Mouse (Mus musculus) MEL (cell line): Measurements from ENCODE around the gene Ripor2. TPM values are rescaled to one million over a fixed set of nuclear protein-coding genes. Genes with fewer than 3 reads are reported as not detected.

ENCODE experiments used
- DNase-seq: peaks from one replicate; pipeline ENCODE4 v3.0.0; 2011; ENCODE audit warnings: low read depth, low spot score
- H3K27ac ChIP-seq: 2 replicates; pipeline ENCODE4 v1.5.1; 2012; ENCODE audit warnings: low read depth, mild to moderate bottlenecking, control low read depth, low read length, moderate library complexity; ENCODE audit not compliant: control insufficient read depth
- H3K27me3 ChIP-seq, 2 experiments: fragments of 150-350 bp in 1 of 2; sonication (generic) in 1 of 2; 2 replicates each; pipeline ENCODE4 v1.6.1; 2012; ENCODE audit warnings: low read length in 2 of 2, mild to moderate bottlenecking in 2 of 2, improper control_type of control experiment in 1 of 2, moderate library complexity in 1 of 2; ENCODE audit not compliant: insufficient read depth in 2 of 2, control insufficient read depth in 1 of 2
- H3K36me3 ChIP-seq, 2 experiments: 2 replicates each; pipeline ENCODE4 v1.6.1; 2012 to 2014; ENCODE audit warnings: low read length in 2 of 2, improper control_type of control experiment in 1 of 2, inconsistent platforms in 1 of 2, mild to moderate bottlenecking in 1 of 2; ENCODE audit not compliant: insufficient read depth in 2 of 2, control insufficient read depth in 1 of 2
- H3K4me1 ChIP-seq, 2 experiments: fragments of 150-350 bp in 1 of 2; sonication (generic) in 1 of 2; 2 replicates each; pipeline ENCODE4 v1.6.1; 2012; ENCODE audit warnings: low read length in 2 of 2, improper control_type of control experiment in 1 of 2, mild to moderate bottlenecking in 1 of 2; ENCODE audit not compliant: insufficient read depth in 2 of 2, control insufficient read depth in 1 of 2
- H3K4me3 ChIP-seq, 2 experiments: fragments of 150-350 bp in 1 of 2; sonication (generic) in 1 of 2; 2 replicates each; pipeline ENCODE4 v1.5.1; 2012; ENCODE audit warnings: low read depth in 2 of 2, low read length in 2 of 2, mild to moderate bottlenecking in 2 of 2, moderate library complexity in 2 of 2, control low read depth in 1 of 2, improper control_type of control experiment in 1 of 2; ENCODE audit not compliant: control insufficient read depth in 1 of 2, insufficient read depth in 1 of 2
- H3K79me2 ChIP-seq: 2 replicates; pipeline ENCODE4 v1.6.1; 2012; ENCODE audit warnings: mild to moderate bottlenecking, low read length, moderate library complexity; ENCODE audit not compliant: control insufficient read depth, poor library complexity, insufficient read depth
- H3K9ac ChIP-seq: 2 replicates; pipeline ENCODE4 v1.6.1; 2012; ENCODE audit warnings: low read depth, mild to moderate bottlenecking, control low read depth, low read length, moderate library complexity; ENCODE audit not compliant: control insufficient read depth, poor library complexity, severe bottlenecking
- H3K9me3 ChIP-seq: fragments of 150-350 bp; sonication (generic); replicated peaks from 2 replicates; pipeline ENCODE4 v1.6.1; 2012; ENCODE audit warnings: mild to moderate bottlenecking, low read length, improper control_type of control experiment, moderate library complexity; ENCODE audit not compliant: insufficient read depth
- CHD1 ChIP-seq: IDR thresholded peaks from 2 replicates; pipeline ENCODE4 v1.6.1; 2012; ENCODE audit warnings: low read depth, mild to moderate bottlenecking, inconsistent platforms, low read length, improper control_type of control experiment
- CHD2 ChIP-seq: IDR thresholded peaks from 2 replicates; pipeline ENCODE4 v1.6.1; 2011; ENCODE audit warnings: low read length, improper control_type of control experiment
- ELF1 ChIP-seq: IDR thresholded peaks from 2 replicates; pipeline ENCODE4 v1.6.1; 2014; ENCODE audit warnings: low read depth, mild to moderate bottlenecking, inconsistent platforms, low read length, improper control_type of control experiment, moderate library complexity
- EP300 ChIP-seq, 2 experiments: IDR thresholded peaks; 2 replicates each; pipeline ENCODE4 v1.6.1; 2011; ENCODE audit warnings: improper control_type of control experiment in 2 of 2, low read length in 2 of 2, low read depth in 1 of 2, mild to moderate bottlenecking in 1 of 2
- GABPA ChIP-seq: IDR thresholded peaks from 2 replicates; pipeline ENCODE4 v1.6.1; 2012; ENCODE audit warnings: low read depth, mild to moderate bottlenecking, inconsistent platforms, low read length, improper control_type of control experiment, moderate library complexity
- GATA1 ChIP-seq: IDR thresholded peaks from 2 replicates; pipeline ENCODE4 v1.6.1; 2011; ENCODE audit warnings: low read depth, low read length, improper control_type of control experiment
- JUND ChIP-seq: IDR thresholded peaks from 2 replicates; pipeline ENCODE4 v1.6.1; 2011; ENCODE audit warnings: low read depth, mild to moderate bottlenecking, improper control_type of control experiment, low read length
- KAT2A ChIP-seq: conservative IDR thresholded peaks from 2 replicates; pipeline ENCODE4 v1.6.1; 2012; ENCODE audit warnings: low read depth, low read length, improper control_type of control experiment, inconsistent platforms
- MAX ChIP-seq: IDR thresholded peaks from 2 replicates; pipeline ENCODE4 v1.6.1; 2011; ENCODE audit warnings: low read length, improper control_type of control experiment
- MAZ ChIP-seq: IDR thresholded peaks from 2 replicates; pipeline ENCODE4 v1.6.1; 2012; ENCODE audit warnings: low read depth, mild to moderate bottlenecking, inconsistent platforms, low read length, improper control_type of control experiment
- MEF2A ChIP-seq: IDR thresholded peaks from 2 replicates; pipeline ENCODE4 v1.6.1; 2014; ENCODE audit warnings: low read depth, mild to moderate bottlenecking, inconsistent platforms, low read length, improper control_type of control experiment; ENCODE audit not compliant: poor library complexity, insufficient replicate concordance, severe bottlenecking; ENCODE audit errors: extremely low read depth
- MYB ChIP-seq: IDR thresholded peaks from 2 replicates; pipeline ENCODE4 v1.6.1; 2011; ENCODE audit warnings: mild to moderate bottlenecking, low read depth, low read length, improper control_type of control experiment
- MYC ChIP-seq: IDR thresholded peaks from 2 replicates; pipeline ENCODE4 v1.6.1; 2011; ENCODE audit warnings: low read depth, mild to moderate bottlenecking, low read length, improper control_type of control experiment, moderate library complexity
- NELFE ChIP-seq: IDR thresholded peaks from 2 replicates; pipeline ENCODE4 v1.6.1; 2011; ENCODE audit warnings: low read depth, low read length, improper control_type of control experiment
- NRF1 ChIP-seq: IDR thresholded peaks from 2 replicates; pipeline ENCODE4 v1.6.1; 2014; ENCODE audit warnings: low read depth, mild to moderate bottlenecking, inconsistent platforms, low read length, improper control_type of control experiment, moderate library complexity; ENCODE audit not compliant: poor library complexity, insufficient read depth, severe bottlenecking
- POLR2A ChIP-seq, 2 experiments: IDR thresholded peaks; 2 replicates each; pipeline ENCODE4 v1.6.1; 2011 to 2012; ENCODE audit warnings: low read length in 2 of 2, mild to moderate bottlenecking in 2 of 2, control low read depth in 1 of 2, improper control_type of control experiment in 1 of 2, low read depth in 1 of 2, moderate library complexity in 1 of 2; ENCODE audit not compliant: control insufficient read depth in 1 of 2, insufficient read depth in 1 of 2, poor library complexity in 1 of 2
- POLR2AphosphoS2 ChIP-seq: IDR thresholded peaks from 2 replicates; pipeline ENCODE4 v1.6.1; 2011; ENCODE audit warnings: low read length, improper control_type of control experiment
- RAD21 ChIP-seq: IDR thresholded peaks from 2 replicates; pipeline ENCODE4 v1.6.1; 2011; ENCODE audit warnings: mild to moderate bottlenecking, low read depth, low read length, improper control_type of control experiment
- RCOR1 ChIP-seq: IDR thresholded peaks from 2 replicates; pipeline ENCODE4 v1.6.1; 2012; ENCODE audit warnings: low read depth, mild to moderate bottlenecking, inconsistent platforms, low read length, improper control_type of control experiment
- SMC3 ChIP-seq: IDR thresholded peaks from 2 replicates; pipeline ENCODE4 v1.6.1; 2011; ENCODE audit warnings: low read depth, low read length, improper control_type of control experiment
- TAL1 ChIP-seq: IDR thresholded peaks from 2 replicates; pipeline ENCODE4 v1.6.1; 2012; ENCODE audit warnings: mild to moderate bottlenecking, inconsistent platforms, low read length, moderate library complexity, mixed read lengths
- UBTF ChIP-seq: IDR thresholded peaks from 2 replicates; pipeline ENCODE4 v1.6.1; 2012; ENCODE audit warnings: low read depth, mild to moderate bottlenecking, inconsistent platforms, low read length, improper control_type of control experiment, moderate library complexity, borderline replicate concordance; ENCODE audit not compliant: insufficient read depth
- USF2 ChIP-seq, 2 experiments: IDR thresholded peaks; 2 replicates each; pipeline ENCODE4 v1.6.1; 2011 to 2012; ENCODE audit warnings: improper control_type of control experiment in 2 of 2, low read length in 2 of 2, borderline replicate concordance in 1 of 2, inconsistent platforms in 1 of 2, low read depth in 1 of 2, mild to moderate bottlenecking in 1 of 2; ENCODE audit not compliant: insufficient read depth in 1 of 2
- ZNF384 ChIP-seq: IDR thresholded peaks from 2 replicates; pipeline ENCODE4 v1.6.1; 2012; ENCODE audit warnings: low read depth, mild to moderate bottlenecking, inconsistent platforms, low read length, improper control_type of control experiment
- polyA plus RNA-seq, 2 experiments: library from polyadenylated mRNA; stranded (reverse) in 1 of 2; unstranded in 1 of 2; fragments of >175 nt in 1 of 2; fragments of >200 nt in 1 of 2; gene quantifications; 2 replicates each; pipeline versions ENCODE4 v1.2.1 to v1.2.4; 2012; ENCODE audit warnings: low replicate concordance in 2 of 2, low read depth in 1 of 2; ENCODE audit not compliant: insufficient read length in 2 of 2, insufficient read depth in 1 of 2, missing spikeins in 1 of 2
- total RNA-seq: library from RNA; depleted of rRNA; stranded (reverse); fragments of 300-350 nt; gene quantifications from 2 replicates; pipeline ENCODE4 v1.2.3, GENCODE M21; 2012

The Ripor2 gene
- total and polyA plus RNA-seq, 3 experiments: 13.5 to 18.5 TPM; not detected in 1

DNA sequence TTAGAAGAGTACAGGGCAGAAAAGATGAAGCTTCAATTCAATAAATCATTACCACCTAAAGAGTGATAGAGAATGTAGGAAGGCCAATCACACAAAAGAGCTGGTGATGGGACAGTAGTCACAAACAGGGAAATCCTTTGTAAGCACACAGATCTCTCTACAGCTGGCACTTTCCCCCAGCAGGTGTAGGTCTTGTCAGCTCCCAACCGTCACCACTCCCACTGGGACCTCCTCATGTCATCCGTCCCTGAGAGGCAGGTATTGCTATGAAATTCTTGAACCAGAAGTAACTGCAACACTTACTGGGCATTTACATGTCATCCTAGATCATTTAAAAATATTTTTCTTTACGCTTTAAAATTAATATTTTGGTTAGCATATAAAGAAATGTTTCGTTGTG lies 12.9 kb upstream of the Ripor2 start:
- no peak overlapping the region for H3K4me3 ChIP-seq
- H3K9ac ChIP-seq: no peak overlapping the region
- H3K79me2 ChIP-seq: 0 out of 2 replicates have a peak, but pooled peaks cover 3% of the 10 kb centered on the region
- no peak for DNase-seq
- H3K27ac ChIP-seq: no peak overlapping the region
- H3K36me3 ChIP-seq: no peaks in the 10 kb centered on the region; a peak in 2 of 4 replicates
- no peaks in the 10 kb centered on the region for H3K9me3 ChIP-seq
- TF ChIP-seq RAD21 (no peak), MYC (no peak), GABPA (no peak), CHD2 (no peak), RCOR1 (no peak)
- no peaks in the 10 kb centered on the region for H3K27me3 ChIP-seq
- H3K4me1 ChIP-seq: peaks cover 0 to 4% of the 10 kb centered on the region in 2 experiments; a peak in 1 of 4 replicates

DNA sequence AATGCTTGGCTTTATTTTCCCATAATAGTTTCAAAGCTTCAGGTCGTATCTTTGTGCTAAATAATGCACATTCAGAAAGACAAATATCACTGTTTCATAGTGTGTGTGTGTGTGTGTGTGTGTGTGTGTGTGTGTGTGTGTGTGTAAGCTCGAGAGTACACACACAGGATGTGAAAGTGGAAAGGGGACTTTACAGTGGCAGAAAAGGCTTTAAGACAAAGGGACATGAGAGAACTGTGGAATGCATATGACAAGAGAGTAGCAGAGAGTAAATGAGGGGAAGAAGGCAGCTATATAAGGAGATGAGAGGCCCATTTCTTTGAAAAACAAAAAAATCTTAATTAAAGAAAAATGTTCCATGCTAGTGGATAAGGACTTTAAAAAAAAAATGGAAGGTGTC lies 11.3 kb upstream of the Ripor2 start:
- Histone ChIP-seq H3K36me3 (peaks cover 0 to 5% of the 10 kb centered on the region in 2 experiments), H3K27me3 (no peaks in the 10 kb centered on the region), H3K79me2 (0 out of 2 replicates have a peak, but pooled peaks cover 3% of the 10 kb centered on the region), H3K27ac (no peak overlapping the region), H3K9ac (no peak overlapping the region), H3K4me3 (no peak overlapping the region), H3K9me3 (no peaks in the 10 kb centered on the region), H3K4me1 (peaks cover 0 to 7% of the 10 kb centered on the region in 2 experiments; a peak in 2 of 4 replicates)
- TF ChIP-seq UBTF: no peak
- TF ChIP-seq ZNF384: no peak
- TF ChIP-seq CHD2: no peak
- TF ChIP-seq POLR2A (IDR thresholded peaks at IDR 0.05; ENCODE audit: control insufficient read depth in 1 of 2, insufficient read depth in 1 of 2, low read depth in 1 of 2, low read length in 2 of 2, poor library complexity in 1 of 2): no peak
- TF ChIP-seq MYC: no peak
- no peak for TF ChIP-seq CHD1
- TF ChIP-seq USF2 (IDR thresholded peaks at IDR 0.05; ENCODE audit: borderline replicate concordance in 1 of 2, insufficient read depth in 1 of 2, low read depth in 1 of 2, low read length in 2 of 2): no peak
- no peak for TF ChIP-seq GATA1
- TF ChIP-seq NRF1: no peak
- no peak for TF ChIP-seq ELF1
- no peak for TF ChIP-seq NELFE
- TF ChIP-seq MYB: no peak
- no peak for DNase-seq

DNA sequence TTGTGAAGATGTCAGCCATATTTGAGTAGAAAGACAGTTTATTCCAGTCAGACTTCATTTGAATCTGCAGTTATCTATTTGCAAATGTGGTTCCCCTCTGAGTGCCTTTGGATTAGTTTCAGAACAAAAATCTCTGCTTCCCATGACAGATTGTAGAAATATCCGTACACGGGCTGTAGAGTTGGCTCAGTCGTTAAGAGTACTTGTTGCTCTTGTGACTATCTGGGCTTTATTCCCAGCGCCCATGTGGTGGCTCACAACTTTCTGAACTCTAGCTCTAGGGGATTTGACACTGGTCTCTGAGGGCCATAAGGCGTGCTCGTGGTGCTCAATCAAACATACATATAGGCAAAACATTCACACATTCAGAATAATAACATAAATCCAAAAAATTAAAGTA lies 10.1 kb upstream of the Ripor2 start:
- Histone ChIP-seq H3K27ac (no peak overlapping the region), H3K27me3 (no peaks in the 10 kb centered on the region), H3K9me3 (no peaks in the 10 kb centered on the region), H3K4me1 (peaks cover 0 to 18% of the 10 kb centered on the region in 2 experiments; a peak in 2 of 4 replicates), H3K9ac (no peak overlapping the region), H3K4me3 (no peak overlapping the region), H3K36me3 (peaks cover 0 to 14% of the 10 kb centered on the region in 2 experiments), H3K79me2 (0 out of 2 replicates have a peak, but pooled peaks cover 3% of the 10 kb centered on the region)
- no peak for DNase-seq
- TF ChIP-seq MAZ (no peak), JUND (no peak), USF2 (IDR thresholded peaks at IDR 0.05; ENCODE audit: borderline replicate concordance in 1 of 2, insufficient read depth in 1 of 2, low read depth in 1 of 2, low read length in 2 of 2) (no peak), RAD21 (no peak), POLR2AphosphoS2 (no peak), EP300 (IDR thresholded peaks at IDR 0.05; ENCODE audit: low read depth in 1 of 2, low read length in 2 of 2) (no peak), KAT2A (no peak), MYC (no peak), MAX (no peak), UBTF (no peak), TAL1 (no peak), SMC3 (no peak), MEF2A (no peak), POLR2A (IDR thresholded peaks at IDR 0.05; ENCODE audit: control insufficient read depth in 1 of 2, insufficient read depth in 1 of 2, low read depth in 1 of 2, low read length in 2 of 2, poor library complexity in 1 of 2) (no peak)
